Mouse (Mus musculus) testis, postnatal 14 days (tissue): ENCODE measurements at regions not wholly inside any gene's neighbourhood (a gene's known extent, or its start where the extent isn't known, plus 50 kb on each side); places are given as distances from the start of the nearest gene placed in this dataset.

Experiments used
- DNase-seq: peaks from one replicate; pipeline ENCODE4 v3.0.0; 2021; ENCODE audit warnings: low spot score

- no peak for DNase-seq
These were observed 172.9 kb upstream of the Phactr1 start for GRCm38 (mm10) chr13:42507535-42507934.

DNA sequence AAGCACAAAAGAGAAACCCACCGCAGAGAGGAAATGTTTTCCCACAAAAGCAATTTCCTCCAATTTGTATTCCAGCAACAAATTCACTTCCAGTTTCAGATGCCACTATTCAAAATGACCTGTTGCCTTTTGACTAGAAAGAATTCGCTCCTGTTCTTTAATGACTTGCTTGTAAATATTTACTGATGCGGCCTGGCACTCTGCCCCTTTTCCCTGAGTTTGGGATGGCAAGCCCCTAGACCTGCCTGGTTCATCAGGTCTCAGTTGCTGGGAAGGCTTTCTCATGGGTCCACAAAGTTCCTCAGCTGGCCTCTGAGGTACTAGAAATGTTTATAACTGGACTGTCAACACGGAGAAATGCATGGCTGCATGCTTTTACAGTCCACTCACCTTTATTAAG, 161.7 kb upstream of the Phactr1 start:
- DNase-seq, result no peak

- DNase-seq, result no peak
These were observed 157.9 kb upstream of the Phactr1 start for GRCm38 (mm10) chr13:42522553-42522952.

DNA sequence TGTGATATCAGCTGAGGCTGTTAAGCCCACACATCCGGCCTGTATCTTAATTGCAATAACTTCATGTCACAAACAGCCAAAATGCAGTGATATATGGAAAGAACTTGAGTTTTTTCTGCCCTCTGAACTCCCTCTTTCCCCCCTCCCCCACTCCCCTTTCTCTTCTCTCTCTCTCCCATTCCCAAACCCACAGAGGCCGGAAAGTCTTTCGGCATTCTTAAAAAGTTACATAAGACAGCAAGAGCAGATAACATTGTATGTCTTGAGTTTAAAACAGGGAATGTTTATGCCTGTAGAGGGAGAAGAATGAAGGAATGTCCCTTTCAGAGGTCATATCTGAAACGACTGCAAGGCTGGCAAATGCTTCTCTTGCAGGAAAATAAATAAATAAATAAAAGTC, 154.3 kb upstream of the Phactr1 start:
- no peak for DNase-seq

DNA sequence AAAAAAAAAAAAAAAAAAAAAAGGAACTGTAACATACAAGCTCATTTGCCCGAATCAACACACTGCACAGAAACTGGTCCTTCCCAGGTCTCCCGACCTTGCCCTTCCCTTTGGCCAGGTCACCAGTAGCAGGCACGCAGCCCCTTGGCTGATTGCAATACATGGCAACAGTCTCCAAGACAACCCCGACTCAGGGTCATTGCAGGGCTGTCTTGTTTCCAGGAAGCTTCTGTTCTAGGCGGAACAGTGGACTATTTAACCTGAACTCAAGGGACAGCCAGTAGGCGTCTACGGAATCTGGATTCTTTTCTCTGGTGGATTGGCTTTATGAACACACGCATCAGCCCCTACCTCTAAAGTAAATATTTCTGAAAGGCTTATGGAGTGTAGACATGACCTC, 153.5 kb upstream of the Phactr1 start:
- peak; percentile 61 for DNase-seq

- DNase-seq, result no peak
These were observed 152.3 kb upstream of the Phactr1 start for GRCm38 (mm10) chr13:42528169-42528568.

DNA sequence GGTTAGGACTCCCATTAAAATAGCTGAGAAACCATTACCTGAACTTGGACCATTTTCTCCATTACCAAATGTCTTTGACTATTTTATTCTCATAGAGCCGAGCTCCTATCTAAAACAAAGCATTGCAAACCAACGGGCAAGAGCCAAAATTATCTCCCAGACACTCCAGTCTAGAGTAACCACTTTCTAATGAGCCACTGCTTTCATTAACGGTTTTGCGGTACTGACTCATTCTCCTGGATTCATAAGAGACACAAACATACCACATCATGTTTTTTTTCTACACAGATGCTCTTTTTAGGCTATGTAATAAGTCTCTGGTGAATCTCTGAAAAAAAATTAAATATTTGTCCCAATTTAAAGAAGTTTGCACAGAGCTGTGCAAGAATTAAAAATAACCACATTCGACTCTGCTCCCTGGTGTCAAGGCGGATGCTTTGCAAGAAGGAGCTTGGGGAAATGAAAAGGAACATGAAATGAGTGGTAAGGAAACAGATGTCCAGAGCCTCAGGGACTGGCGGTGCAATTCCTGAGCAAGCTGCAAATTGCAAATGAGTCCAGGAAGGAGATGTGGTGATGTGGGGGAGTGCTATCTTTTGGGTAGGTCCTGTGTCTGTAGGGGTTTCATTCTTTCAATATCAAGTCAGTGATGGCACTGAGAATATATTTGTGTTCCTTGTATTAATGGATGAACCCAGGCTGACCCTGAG, 143.8 kb upstream of the Phactr1 start:
- DNase-seq, result no peak

- DNase-seq, result no peak
These were observed 142.4 kb upstream of the Phactr1 start for GRCm38 (mm10) chr13:42538046-42538445.

- DNase-seq, result no peak
These were observed 135.8 kb upstream of the Phactr1 start for GRCm38 (mm10) chr13:42544536-42545094.

DNA sequence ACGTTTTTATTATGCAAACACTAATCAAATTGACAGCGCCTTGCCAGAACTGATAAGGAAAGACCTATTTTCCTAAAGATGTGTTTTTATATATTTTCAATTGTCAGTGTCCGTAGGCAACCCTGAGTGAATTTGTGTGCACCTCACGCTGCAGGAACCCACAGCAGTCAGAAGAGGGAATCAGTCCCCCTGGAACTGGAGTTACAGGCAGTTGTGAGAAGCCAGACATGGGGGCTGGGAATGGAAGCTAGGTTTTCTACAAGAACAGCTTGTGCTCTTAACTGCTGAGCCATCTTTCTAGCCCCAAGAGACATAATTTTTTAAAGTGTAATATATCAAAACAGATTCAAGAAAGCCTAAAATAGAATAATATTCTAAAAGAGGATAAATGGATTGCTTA, 134.0 kb upstream of the Phactr1 start:
- no peak for DNase-seq

DNA sequence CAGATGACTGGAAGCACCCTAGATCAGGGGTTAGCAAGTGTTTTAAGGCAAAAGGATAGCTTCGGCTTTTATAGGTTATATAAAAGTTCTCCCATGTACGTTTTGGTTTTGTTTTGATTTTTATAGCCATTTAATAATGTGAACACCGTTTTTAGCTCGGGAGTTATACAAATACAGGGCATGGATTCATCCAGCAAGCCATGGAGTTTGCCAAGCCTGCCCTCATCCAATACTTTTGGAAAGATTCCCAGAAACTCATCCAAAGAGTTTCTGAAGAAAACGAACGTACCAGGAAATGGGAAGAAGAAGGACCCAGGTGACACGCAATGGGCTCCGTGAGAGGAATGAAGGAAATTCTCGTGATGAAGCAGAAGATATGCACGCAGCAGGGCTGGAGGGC, 133.6 kb upstream of the Phactr1 start:
- no peak for DNase-seq

- no peak for DNase-seq
These were observed 131.3 kb upstream of the Phactr1 start for GRCm38 (mm10) chr13:42549021-42549559.

DNA sequence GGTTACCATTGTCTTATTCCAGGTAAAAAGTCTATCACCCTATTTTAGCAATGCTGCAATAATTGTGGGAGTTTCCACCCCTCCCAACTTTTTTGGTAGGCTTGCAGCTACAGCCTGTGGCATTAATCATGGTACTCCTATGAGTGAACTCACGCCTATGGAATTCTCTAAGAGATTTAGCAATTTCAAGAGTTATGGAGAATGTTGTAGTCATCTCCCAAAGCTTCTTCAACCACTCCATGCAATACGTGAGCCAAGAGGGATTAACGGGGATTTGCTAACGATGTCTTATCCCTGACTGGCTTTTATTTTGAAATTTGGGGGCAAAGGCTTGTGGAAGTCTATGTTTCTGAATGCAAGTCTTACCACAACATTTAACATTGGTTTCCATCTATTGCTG, 125.5 kb upstream of the Phactr1 start:
- DNase-seq, result no peak

DNA sequence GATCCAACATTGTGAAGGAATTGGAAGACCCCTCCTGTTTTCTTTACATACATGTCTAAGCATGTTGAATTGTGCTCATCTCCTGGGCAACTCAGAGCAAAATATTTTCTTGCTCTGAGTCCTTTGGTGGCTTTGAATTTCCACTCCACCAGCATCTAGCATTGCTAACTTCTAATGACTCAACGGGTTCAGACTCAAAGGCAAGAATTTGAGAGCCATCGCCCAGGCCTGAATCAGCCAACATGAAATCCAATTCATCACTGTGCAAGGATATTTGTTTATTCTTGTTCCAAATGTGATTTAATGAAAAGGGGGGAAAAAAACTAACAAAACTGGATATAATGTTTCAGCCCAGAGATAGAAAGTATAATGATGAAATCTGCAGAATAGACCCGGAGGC, 121.9 kb upstream of the Phactr1 start:
- DNase-seq, result no peak

GRCm38 (mm10) chr13:42561446-42561845, 119.0 kb upstream of the Phactr1 start:
- DNase-seq, result no peak

GRCm38 (mm10) chr13:42565291-42566058, 114.9 kb upstream of the Phactr1 start:
- no peak for DNase-seq

- DNase-seq, result no peak
These were observed 109.6 kb upstream of the Phactr1 start for GRCm38 (mm10) chr13:42570600-42571348.

- no peak for DNase-seq
These were observed 106.2 kb upstream of the Phactr1 start for GRCm38 (mm10) chr13:42574189-42574588.

DNA sequence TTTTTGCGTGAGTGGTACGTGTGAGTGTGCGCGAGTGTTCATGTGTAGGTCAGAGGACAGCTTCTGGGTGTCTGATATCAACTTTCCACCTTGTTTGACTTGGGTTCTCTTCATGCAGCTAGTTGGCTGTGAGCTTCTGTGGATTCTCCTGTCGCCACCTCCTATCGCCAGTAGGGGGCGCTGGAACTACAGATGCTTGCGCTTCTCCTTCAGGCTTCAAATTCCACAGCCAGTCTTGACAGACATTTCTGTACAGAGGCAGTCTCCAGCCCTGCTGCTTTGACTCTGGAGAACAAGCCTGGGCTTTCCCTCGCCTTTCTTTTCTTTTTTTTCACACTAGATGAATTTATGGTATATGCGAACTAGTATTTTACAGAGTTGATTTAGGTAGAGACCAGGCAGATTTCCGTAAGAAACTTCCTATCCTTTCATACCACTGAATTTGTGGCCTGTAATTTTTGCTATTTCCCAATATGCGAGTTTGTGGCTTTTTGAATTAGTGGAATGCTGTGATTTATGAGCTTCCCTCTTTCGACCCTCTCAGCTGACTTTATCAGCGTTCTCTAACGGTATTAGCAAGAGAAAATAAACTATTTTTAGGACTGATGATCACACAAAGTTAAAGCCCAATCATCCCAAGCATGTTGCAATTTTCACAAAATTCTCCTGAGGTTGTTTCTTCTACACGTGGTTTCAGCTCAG, 104.5 kb upstream of the Phactr1 start:
- DNase-seq, result peak; percentile 77

- no peak for DNase-seq
These were observed 101.0 kb upstream of the Phactr1 start for GRCm38 (mm10) chr13:42579471-42579870.

GRCm38 (mm10) chr13:42589136-42589535, 91.3 kb upstream of the Phactr1 start:
- DNase-seq, result no peak

- DNase-seq, result no peak
These were observed 90.8 kb upstream of the Phactr1 start for GRCm38 (mm10) chr13:42589607-42590006.
